In the genomic region with DNA sequence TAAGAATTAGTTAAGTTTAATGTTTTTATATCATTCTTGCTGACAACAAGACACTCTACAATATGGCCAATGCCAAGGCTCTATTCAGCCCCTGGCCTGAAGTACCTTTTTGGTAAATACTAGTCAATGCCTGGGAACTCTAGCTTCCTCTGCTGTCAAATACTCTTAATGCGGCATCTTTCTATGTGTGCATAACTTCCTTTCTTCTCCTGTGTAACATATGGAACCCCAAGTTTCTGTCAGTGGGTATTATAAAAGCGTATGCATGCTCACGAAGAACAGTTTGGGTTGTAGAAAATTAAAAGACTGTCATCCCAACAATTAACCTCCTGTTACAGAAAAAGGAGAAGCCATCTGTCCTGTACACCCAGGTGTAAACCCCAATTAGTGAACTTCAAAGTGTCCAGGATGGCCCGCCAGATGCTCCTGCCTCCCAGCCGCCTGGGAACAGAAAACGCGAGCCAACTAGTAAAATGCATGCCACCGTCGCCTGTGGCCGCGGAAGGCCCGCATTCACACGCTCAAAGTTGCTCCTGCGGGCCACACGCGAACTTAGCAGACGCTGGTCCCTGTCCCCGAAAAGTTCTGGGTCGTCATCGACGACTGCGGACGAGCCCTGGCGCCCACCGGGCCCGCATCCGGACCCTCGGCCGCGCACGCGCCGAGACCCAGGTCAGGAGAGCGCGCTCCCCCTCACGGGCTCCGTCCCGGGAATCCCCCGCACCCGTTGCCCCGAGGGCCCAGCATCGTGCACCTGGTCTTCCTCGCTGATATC, we compare ENCODE assay signal across 8 mouse cellular contexts. TPM values are rescaled to one million over a fixed set of nuclear protein-coding genes. Genes with fewer than 3 reads are reported as not detected.
A peak's percentile ranks its signal among the peaks of the same experiment; 100 is the strongest.
DNase-seq lines count a peak whose midpoint lies in the region; ATAC-seq lines count a peak whose summit lies in the region.

No protein-coding gene starts in this region.

- H3K4me3 ChIP-seq in embryonic facial prominence, embryonic 15.5 days (replicated peaks): peak overlapping the region; percentile 89
- H3K4me3 ChIP-seq in limb, embryonic 11.5 days (ENCODE audit: low read depth, low read length): peak overlapping the region; percentile 90

- H3K9me3 ChIP-seq in embryonic facial prominence, embryonic 15.5 days (replicated peaks): no peaks in the 10 kb centered on the region
- no peaks in the 10 kb centered on the region for H3K9me3 ChIP-seq in limb, embryonic 11.5 days (ENCODE audit: control insufficient read depth, low read length)

- H3K27me3 ChIP-seq in embryonic facial prominence, embryonic 15.5 days: no peaks in the 10 kb centered on the region
- H3K27me3 ChIP-seq in limb, embryonic 11.5 days (ENCODE audit: control insufficient read depth, insufficient read depth, low read length): no peaks in the 10 kb centered on the region
- no peaks in the 10 kb centered on the region for H3K27me3 ChIP-seq in splenic B cell, adult 2 months (ENCODE audit: control insufficient read depth, insufficient read depth, low read length, poor library complexity, severe bottlenecking)

- peak overlapping the region; percentile 91 for H3K9ac ChIP-seq in embryonic facial prominence, embryonic 15.5 days
- peak overlapping the region; percentile 93 for H3K9ac ChIP-seq in limb, embryonic 11.5 days (ENCODE audit: low read length)

- peak overlapping the region; percentile 75 for H3K27ac ChIP-seq in embryonic facial prominence, embryonic 15.5 days (replicated peaks)
- H3K27ac ChIP-seq in limb, embryonic 11.5 days (replicated peaks; ENCODE audit: low read depth, low read length): no peak overlapping the region

- H3K4me1 ChIP-seq in embryonic facial prominence, embryonic 15.5 days: peaks cover 8% of the 10 kb centered on the region
- no peaks in the 10 kb centered on the region for H3K4me1 ChIP-seq in limb, embryonic 11.5 days (ENCODE audit: control insufficient read depth, insufficient read depth, low read length)

- WGBS in embryonic facial prominence, embryonic 15.5 days: under 1% methylated on average over 43 of the region's 43 CpGs
- WGBS in limb, embryonic 11.5 days: under 1% methylated on average over 43 of the region's 43 CpGs

- H3K36me3 ChIP-seq in embryonic facial prominence, embryonic 15.5 days: peaks cover 23% of the 10 kb centered on the region
- peaks cover 3% of the 10 kb centered on the region; the same call in 1 of the 2 replicates for H3K36me3 ChIP-seq in limb, embryonic 11.5 days (ENCODE audit: control insufficient read depth, insufficient read depth, low read length)
- no peaks in the 10 kb centered on the region; the same call in 1 of the 2 replicates for H3K36me3 ChIP-seq in splenic B cell, adult 2 months (ENCODE audit: control insufficient read depth, insufficient read depth, low read length, poor library complexity, severe bottlenecking)

- ATAC-seq in embryonic facial prominence, embryonic 15.5 days (ENCODE audit: insufficient number of reproducible peaks, low FRiP score, low TSS enrichment, low read depth): peak; percentile 80
- ATAC-seq in limb, embryonic 11.5 days (ENCODE audit: insufficient number of reproducible peaks, low FRiP score, low TSS enrichment, low read depth): peak; percentile 61
- ATAC-seq in megakaryocyte-erythroid progenitor cell, adult 5-6 weeks (replicated peaks; ENCODE audit: low FRiP score, low TSS enrichment, poor library complexity, severe bottlenecking): no peak

- H3K4me2 ChIP-seq in embryonic facial prominence, embryonic 15.5 days (replicated peaks): peak overlapping the region; percentile 59
- peak overlapping the region; percentile 77 for H3K4me2 ChIP-seq in limb, embryonic 11.5 days (ENCODE audit: low read depth, severe bottlenecking)

- peak; percentile 41 for DNase-seq in cerebellum, adult 9-10 months
- no peak for DNase-seq in cerebellum, postnatal 36 days
- peak; percentile 43 for DNase-seq in 3T3-L1 (ENCODE audit: low read depth, low spot score)
- no peak for DNase-seq in limb, embryonic 11.5 days (ENCODE audit: low spot score)
- DNase-seq in splenic B cell, adult 2 months (ENCODE audit: low read depth, low spot score): peak; percentile 1
- no peak for DNase-seq in lung, adult 18-20 months

RNA-seq across cellular contexts. Expression of gene Eif3m, which starts 0.5 kb away (rescaled TPM):
- polyA plus RNA-seq in embryonic facial prominence, embryonic 15.5 days (2015; fragmentation: Nextera tagmentation; extraction: Ambion mirVana): 224 and 229 TPM in 2 replicates
- polyA plus RNA-seq in limb, embryonic 11.5 days (2014; fragmentation: Nextera tagmentation; extraction: Ambion mirVana): 330 and 332 TPM in 2 replicates
- 374 and 410 TPM in 2 replicates for total RNA-seq in megakaryocyte-erythroid progenitor cell, adult 5-6 weeks (2014; fragmentation: Nextera tagmentation)
- total RNA-seq in megakaryocyte-erythroid progenitor cell, adult 5-6 weeks (2017): 379 and 415 TPM in 2 replicates

Comparison
In these comparisons a context has a peak if more than half of its experiments do, and no peak if none do; other contexts are left out.
1. DNase-seq: peak in cerebellum, adult 9-10 months (single experiment), 3T3-L1 (single experiment) and splenic B cell, adult 2 months (single experiment); none in cerebellum, postnatal 36 days (0 of 2), limb, embryonic 11.5 days (single experiment) and lung, adult 18-20 months (0 of 2).